Mouse (Mus musculus) neural tube, embryonic 12.5 days (tissue): ENCODE data around the gene Paqr8. TPM values are rescaled to one million over a fixed set of nuclear protein-coding genes. Genes with fewer than 3 reads are reported as not detected.

Experiments used
- ATAC-seq: fragments of 200-750 bp; cut with Nextera tagmentation; 2 replicates; pipeline ENCODE4 v1.8.0; 2017; ENCODE audit warnings: low read depth, mild to moderate bottlenecking, moderate TSS enrichment, moderate library complexity; ENCODE audit not compliant: low FRiP score
- H3K27ac ChIP-seq: fragments of 300-500 bp; sonication (generic); 2 replicates; pipeline ENCODE4 v1.5.1; 2016
- H3K27me3 ChIP-seq: fragments of 300-500 bp; sonication (generic); replicated peaks from 2 replicates; pipeline ENCODE4 v1.6.1; 2016; ENCODE audit warnings: mild to moderate bottlenecking
- H3K36me3 ChIP-seq: fragments of 300-500 bp; sonication (generic); 2 replicates; pipeline ENCODE4 v1.6.1; 2016; ENCODE audit warnings: mild to moderate bottlenecking
- H3K4me1 ChIP-seq: fragments of 300-500 bp; sonication (generic); 2 replicates; pipeline ENCODE4 v1.6.1; 2016
- H3K4me2 ChIP-seq: fragments of 300-500 bp; sonication (generic); replicated peaks from 2 replicates; pipeline ENCODE4 v1.6.1; 2016; ENCODE audit warnings: mild to moderate bottlenecking
- H3K4me3 ChIP-seq: fragments of 300-500 bp; sonication (generic); 2 replicates; pipeline ENCODE4 v1.5.1; 2016
- H3K9ac ChIP-seq: fragments of 300-500 bp; sonication (generic); 2 replicates; pipeline ENCODE4 v1.6.1; 2016; ENCODE audit warnings: mild to moderate bottlenecking
- H3K9me3 ChIP-seq: fragments of 300-500 bp; sonication (generic); 2 replicates; pipeline ENCODE4 v1.6.1; 2016; ENCODE audit warnings: mild to moderate bottlenecking
- WGBS: fragments of 180-500 bp; shearing (Covaris S2); methylation state at CpG from one replicate; pipeline ENCODE4 v1.1.7; 2016; 5-methylcytosine and 5-hydroxymethylcytosine counted together
- polyA plus RNA-seq: library from polyadenylated mRNA; unstranded; fragments of >200 nt; fragmentation: Nextera tagmentation; extraction: Ambion mirVana; gene quantifications from 2 replicates; pipeline ENCODE4 v1.2.1, GENCODE M21; 2016

The Paqr8 gene
- polyA plus RNA-seq, 1 experiment from 2014 or later: 12.1 TPM

DNA sequence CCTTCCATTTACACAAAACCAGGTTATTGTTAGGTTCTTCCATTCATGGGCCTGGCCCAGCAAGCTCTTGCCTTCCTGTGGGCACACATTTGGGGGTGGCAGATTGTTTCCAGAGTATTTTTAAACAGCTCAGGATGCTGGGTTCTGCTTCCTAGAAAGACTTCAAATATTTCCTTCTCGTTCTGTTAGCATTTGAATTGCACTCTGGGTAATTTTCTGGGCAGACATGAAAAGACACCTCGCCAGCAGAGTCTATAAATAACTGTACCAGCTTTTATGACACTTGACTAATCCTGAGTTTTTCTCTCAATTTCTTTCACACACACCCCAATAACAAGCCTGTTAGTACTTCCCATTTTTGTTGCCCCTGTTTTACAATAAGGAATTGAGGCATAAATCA lies 50.9 kb downstream of the Paqr8 start:
- WGBS: 60% methylated on average over 2 of the region's 2 CpGs
- Histone ChIP-seq H3K27me3 (no peaks in the 10 kb centered on the region), H3K4me3 (no peak overlapping the region), H3K4me2 (no peak overlapping the region), H3K9ac (no peak overlapping the region), H3K9me3 (0 out of 2 replicates have a peak, but pooled peaks cover 3% of the 10 kb centered on the region), H3K36me3 (peaks cover 7% of the 10 kb centered on the region; the same call in 1 of the 2 replicates), H3K4me1 (no peaks in the 10 kb centered on the region), H3K27ac (no peak overlapping the region)
- ATAC-seq: no peak

DNA sequence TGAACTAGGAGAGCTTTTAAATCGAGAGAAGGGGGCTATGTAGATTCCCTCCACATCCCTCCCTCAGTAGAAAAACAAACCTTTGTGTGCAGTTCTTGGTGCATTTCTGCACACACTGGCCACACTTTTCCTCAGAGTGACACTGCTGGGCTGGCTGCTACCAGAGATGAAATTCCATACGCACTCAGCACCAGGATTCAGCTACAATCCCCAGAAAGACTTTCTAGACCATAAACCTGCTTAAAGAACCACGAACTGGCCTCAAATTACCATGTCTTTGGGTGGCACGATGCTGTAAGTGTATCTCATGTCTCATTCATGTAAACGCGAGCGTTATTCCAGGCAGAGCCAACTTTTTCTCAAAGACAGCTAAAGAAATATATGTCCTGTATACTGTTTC lies 51.5 kb downstream of the Paqr8 start:
- Histone ChIP-seq H3K27ac (no peak overlapping the region), H3K4me1 (no peaks in the 10 kb centered on the region), H3K27me3 (no peaks in the 10 kb centered on the region), H3K9ac (no peak overlapping the region), H3K36me3 (peaks cover 2% of the 10 kb centered on the region; the same call in 1 of the 2 replicates), H3K4me2 (no peak overlapping the region), H3K4me3 (no peak overlapping the region), H3K9me3 (0 out of 2 replicates have a peak, but pooled peaks cover 3% of the 10 kb centered on the region)
- no peak for ATAC-seq
- WGBS: 79% methylated on average over 7 of the region's 7 CpGs

DNA sequence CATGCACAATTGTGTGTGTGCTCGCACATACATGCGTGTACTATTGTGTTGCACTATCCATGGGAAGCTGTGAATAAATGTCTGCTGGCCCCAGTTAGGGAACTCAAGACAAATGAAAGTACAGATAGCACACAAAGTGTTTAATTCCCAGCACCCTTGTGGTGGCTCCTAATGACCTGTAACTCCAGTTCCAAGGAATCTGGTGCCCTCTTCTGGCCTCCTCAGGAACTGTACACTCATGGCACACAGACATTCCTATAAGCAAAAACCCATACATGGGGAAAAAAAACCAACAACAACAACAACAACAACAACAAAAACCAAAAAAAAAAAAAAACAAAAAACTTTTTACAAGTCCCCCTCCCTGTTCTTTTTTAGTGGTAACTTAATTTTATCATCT lies 52.6 kb downstream of the Paqr8 start:
- no peak for ATAC-seq
- H3K9ac ChIP-seq: no peak overlapping the region
- no peak overlapping the region for H3K27ac ChIP-seq
- H3K4me3 ChIP-seq: no peak overlapping the region
- H3K4me1 ChIP-seq: no peaks in the 10 kb centered on the region
- 100% methylated on average over 2 of the region's 2 CpGs for whole genome bisulfite sequencing
- no peak overlapping the region for H3K4me2 ChIP-seq
- 0 out of 2 replicates have a peak, but pooled peaks cover 3% of the 10 kb centered on the region for H3K9me3 ChIP-seq
- H3K27me3 ChIP-seq: no peaks in the 10 kb centered on the region
- H3K36me3 ChIP-seq: no peaks in the 10 kb centered on the region

DNA sequence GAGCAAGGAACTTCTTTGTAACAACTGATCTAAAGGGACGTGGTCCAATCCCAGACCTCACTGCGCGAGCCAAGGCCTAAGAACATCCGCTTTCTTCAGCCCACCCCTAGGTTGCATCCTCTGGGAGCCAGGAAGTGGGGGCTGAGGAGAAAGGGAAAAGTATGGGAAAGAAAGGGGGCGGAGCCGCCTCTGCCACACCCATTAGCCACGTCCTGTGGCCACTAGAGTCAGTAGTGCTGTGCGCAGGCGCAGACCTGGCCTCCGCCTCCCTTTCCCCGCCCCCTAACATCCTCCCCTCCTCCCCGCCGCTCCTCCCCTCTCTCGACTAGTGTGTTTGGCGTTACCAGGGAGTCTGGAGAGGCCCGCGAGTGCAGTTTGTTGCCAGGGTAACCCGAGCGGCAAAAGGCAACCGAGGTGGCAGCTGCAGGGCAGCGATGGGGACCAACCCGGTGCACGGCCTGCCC lies 60.9 kb downstream of the Paqr8 start, which contains the start of gene Efhc1:
Efhc1 (plus strand) TSS at position 327 of the 464 bp plus-strand sequence.
- H3K4me1 ChIP-seq: peaks cover 6% of the 10 kb centered on the region; the same call in 1 of the 2 replicates
- H3K36me3 ChIP-seq: no peaks in the 10 kb centered on the region
- 2% methylated on average over 23 of the region's 23 CpGs for WGBS
- peak within 1 kb of the TSS; percentile 37; the same call in 1 of the 2 replicates for H3K27ac ChIP-seq
- peak within 1 kb of the TSS; percentile 43 for H3K4me3 ChIP-seq
- peak within 1 kb of the TSS; percentile 64 for H3K4me2 ChIP-seq
- H3K9me3 ChIP-seq: no peaks in the 10 kb centered on the region
- peak within 1 kb of the TSS; percentile 64 for H3K9ac ChIP-seq
- H3K27me3 ChIP-seq: no peaks in the 10 kb centered on the region
- peak; percentile 98 for ATAC-seq

DNA sequence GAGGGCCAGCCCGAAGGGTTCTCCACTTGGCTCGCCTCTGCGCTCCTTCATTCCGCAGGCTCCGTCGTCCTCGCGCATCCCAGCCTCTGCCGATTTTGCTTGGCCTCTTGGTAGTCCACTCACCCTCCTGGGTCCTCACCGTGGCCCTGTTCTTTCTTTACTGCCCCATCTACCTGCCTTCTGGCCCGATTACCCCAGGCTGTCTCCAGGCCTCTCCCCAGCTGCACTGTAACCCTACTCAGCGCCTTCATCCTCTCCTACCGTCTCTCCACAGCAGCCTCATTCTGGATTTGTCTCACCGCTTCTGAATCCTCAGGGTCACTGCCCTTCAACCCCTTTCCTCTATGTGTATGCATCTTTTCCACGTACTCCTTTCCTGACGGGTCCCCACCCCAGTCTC lies 61.4 kb downstream of the Paqr8 start:
- Histone ChIP-seq H3K4me3 (peak overlapping the region; percentile 43), H3K4me1 (peaks cover 6% of the 10 kb centered on the region; the same call in 1 of the 2 replicates), H3K36me3 (no peaks in the 10 kb centered on the region), H3K27ac (peak overlapping the region; percentile 37; the same call in 1 of the 2 replicates), H3K9me3 (no peaks in the 10 kb centered on the region), H3K4me2 (peak overlapping the region; percentile 64), H3K9ac (peak overlapping the region; percentile 64), H3K27me3 (no peaks in the 10 kb centered on the region)
- WGBS: 1% methylated on average over 16 of the region's 16 CpGs
- ATAC-seq: no peak; the same call in 1 of the 2 replicates

DNA sequence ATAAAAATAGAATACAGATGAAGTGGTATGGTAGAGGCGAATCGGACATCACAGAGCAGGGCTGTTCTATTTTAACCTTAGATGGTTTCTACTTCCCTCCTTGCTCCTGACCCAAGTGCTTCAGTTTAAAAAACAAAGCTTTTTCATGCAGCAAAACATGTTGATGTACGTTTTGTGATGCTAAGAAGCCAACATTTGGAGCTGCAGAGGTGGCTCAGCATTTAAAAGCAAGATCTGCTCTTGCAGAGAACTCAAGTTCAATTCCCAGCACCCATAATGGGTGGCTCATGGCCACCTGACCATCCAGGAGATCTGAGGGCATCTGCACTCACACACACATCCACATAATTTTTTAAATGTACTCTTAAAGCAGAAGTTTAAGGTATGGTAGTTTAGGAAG lies 64.5 kb downstream of the Paqr8 start:
- Histone ChIP-seq H3K27ac (no peak overlapping the region), H3K27me3 (no peaks in the 10 kb centered on the region), H3K9me3 (no peaks in the 10 kb centered on the region), H3K9ac (no peak overlapping the region), H3K4me1 (peaks cover 6% of the 10 kb centered on the region; the same call in 1 of the 2 replicates), H3K4me2 (no peak overlapping the region), H3K4me3 (no peak overlapping the region), H3K36me3 (no peaks in the 10 kb centered on the region)
- ATAC-seq: no peak
- WGBS: 81% methylated on average over 3 of the region's 3 CpGs

DNA sequence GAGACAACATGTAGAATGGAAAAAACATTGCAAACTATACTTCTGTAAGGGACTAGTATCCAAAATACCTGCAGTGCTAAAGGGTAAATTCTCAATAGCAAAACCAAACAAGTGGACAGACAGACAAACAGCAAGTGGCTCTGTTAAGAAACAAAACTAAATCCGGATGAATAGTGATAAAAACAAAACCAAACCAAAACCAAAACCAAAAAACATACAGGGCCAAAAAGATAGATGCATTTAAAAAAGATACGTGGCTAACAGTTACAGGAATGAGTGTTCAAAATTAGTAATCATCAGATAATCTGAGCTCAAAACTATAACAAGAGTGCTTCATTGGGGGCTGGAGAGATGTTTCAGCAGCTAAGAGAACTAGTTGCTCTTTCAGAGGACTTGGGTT lies 79.2 kb downstream of the Paqr8 start:
- H3K4me3 ChIP-seq: no peak overlapping the region
- H3K4me2 ChIP-seq: no peak overlapping the region
- H3K27ac ChIP-seq: no peak overlapping the region
- no peaks in the 10 kb centered on the region for H3K4me1 ChIP-seq
- 81% methylated on average over 2 of the region's 2 CpGs for WGBS
- ATAC-seq: no peak
- no peaks in the 10 kb centered on the region for H3K36me3 ChIP-seq
- H3K27me3 ChIP-seq: no peaks in the 10 kb centered on the region
- H3K9ac ChIP-seq: no peak overlapping the region
- no peaks in the 10 kb centered on the region for H3K9me3 ChIP-seq

DNA sequence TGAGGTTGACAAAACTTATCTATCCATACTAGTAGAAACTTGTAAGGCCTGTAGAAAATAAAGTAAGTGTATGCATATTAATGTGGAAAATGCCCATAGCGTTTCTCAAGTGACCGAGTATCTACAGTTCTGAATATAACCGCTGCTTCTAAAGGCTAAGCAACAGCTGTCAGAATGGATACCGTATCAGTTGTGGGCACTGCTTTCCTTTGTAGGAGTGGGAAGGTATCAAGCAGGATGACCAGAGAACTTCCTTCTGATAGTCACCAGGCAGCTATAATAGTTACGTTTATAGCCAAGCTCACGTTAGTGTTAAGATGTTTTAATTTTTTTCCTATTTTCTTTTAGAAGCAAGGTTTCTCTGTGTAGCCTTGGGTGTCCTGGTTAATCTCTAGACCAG lies 83.0 kb downstream of the Paqr8 start:
- H3K9me3 ChIP-seq: no peaks in the 10 kb centered on the region
- H3K4me2 ChIP-seq: no peak overlapping the region
- H3K36me3 ChIP-seq: no peaks in the 10 kb centered on the region
- H3K4me3 ChIP-seq: no peak overlapping the region
- H3K27me3 ChIP-seq: no peaks in the 10 kb centered on the region
- no peak for ATAC-seq
- H3K9ac ChIP-seq: no peak overlapping the region
- 93% methylated on average over 6 of the region's 6 CpGs for WGBS
- H3K4me1 ChIP-seq: no peaks in the 10 kb centered on the region
- no peak overlapping the region for H3K27ac ChIP-seq

DNA sequence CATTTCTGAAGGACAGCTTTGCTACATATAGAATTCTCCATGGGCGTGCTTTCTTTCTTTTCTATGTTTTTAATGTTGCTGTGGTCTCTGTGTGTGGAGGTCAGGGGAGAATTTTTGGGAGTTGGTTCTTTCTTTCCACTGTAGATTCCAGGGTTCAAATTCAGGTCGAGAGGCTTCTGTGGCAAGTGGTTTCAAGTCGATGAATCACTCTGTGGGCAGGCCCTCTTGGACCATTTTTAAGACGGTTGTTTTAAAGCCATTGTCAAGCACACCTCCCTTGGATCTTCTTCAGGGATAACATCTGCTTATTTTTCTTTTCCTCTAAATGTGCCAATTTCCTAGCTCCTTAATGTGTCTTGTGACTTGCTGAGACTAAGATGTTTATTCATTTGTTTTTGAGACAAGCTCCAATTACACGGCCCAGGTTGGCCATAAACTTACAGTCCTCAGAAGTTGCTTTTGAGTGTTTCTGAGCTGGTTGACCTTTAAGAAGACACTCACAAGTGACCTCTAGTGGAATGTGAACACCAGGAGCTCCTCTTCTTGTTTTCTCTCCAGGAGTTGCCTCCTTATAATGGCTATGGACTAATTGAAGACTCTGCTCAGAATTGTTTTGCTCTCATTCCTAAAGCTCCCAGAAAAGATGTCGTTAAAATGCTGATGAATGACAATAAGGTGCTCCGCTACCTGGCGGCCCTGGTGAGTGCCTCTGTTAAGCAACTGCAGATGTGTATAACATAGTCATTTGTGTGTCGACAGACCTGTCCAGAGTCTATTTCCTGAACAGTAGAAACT lies 84.1 kb downstream of the Paqr8 start:
- Histone ChIP-seq H3K27ac (no peak overlapping the region), H3K9ac (no peak overlapping the region), H3K27me3 (no peaks in the 10 kb centered on the region), H3K4me1 (no peaks in the 10 kb centered on the region), H3K9me3 (no peaks in the 10 kb centered on the region), H3K4me3 (no peak overlapping the region), H3K36me3 (no peaks in the 10 kb centered on the region), H3K4me2 (no peak overlapping the region)
- 70% methylated on average over 9 of the region's 9 CpGs for WGBS
- ATAC-seq: no peak

DNA sequence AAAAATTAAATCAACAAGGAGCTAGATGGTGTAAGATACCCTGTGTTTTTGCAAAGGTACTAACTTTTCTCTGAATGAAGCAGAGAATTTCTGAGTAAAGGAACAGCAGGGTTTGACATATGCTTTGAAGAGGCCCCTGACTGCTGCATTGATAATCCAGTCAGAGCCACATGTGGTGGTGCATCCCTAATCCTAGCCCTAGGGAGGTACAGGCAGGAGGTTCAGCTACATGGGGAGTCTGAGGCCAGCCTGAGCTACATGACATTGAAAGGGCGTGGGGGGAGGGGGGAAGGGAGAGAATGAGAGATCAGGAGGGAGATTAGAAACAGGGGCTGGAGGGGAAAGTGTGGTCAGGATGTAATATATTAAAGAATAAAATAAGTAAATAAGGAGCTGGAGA lies 90.1 kb downstream of the Paqr8 start:
- Histone ChIP-seq H3K4me3 (no peak overlapping the region), H3K4me2 (no peak overlapping the region), H3K4me1 (no peaks in the 10 kb centered on the region), H3K27ac (no peak overlapping the region), H3K9me3 (no peaks in the 10 kb centered on the region), H3K36me3 (no peaks in the 10 kb centered on the region), H3K27me3 (no peaks in the 10 kb centered on the region), H3K9ac (no peak overlapping the region)
- no peak for ATAC-seq
- 69% methylated on average over 1 of the region's 1 CpGs for WGBS

DNA sequence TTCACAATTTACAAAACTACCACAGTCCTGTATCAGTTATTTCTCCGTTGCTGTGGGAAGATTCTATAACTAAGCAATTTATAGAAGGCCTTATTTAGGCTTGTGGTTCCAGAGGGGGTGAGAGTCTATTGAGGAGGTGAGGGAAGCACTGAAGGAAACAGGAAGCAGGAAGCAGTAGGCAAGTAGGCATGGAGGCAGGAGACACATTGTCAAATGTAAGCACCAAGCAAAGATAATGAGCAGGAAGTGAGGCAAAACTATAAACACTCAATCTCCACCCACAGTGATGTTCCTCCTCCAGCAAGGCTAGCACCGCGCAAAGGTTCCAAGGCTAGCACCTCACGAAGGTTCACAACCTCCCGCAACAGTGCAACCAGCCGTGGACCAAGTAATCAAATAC lies 91.4 kb downstream of the Paqr8 start:
- Histone ChIP-seq H3K27ac (no peak overlapping the region), H3K9ac (no peak overlapping the region), H3K4me2 (no peak overlapping the region), H3K27me3 (no peaks in the 10 kb centered on the region), H3K36me3 (no peaks in the 10 kb centered on the region), H3K4me3 (no peak overlapping the region), H3K4me1 (no peaks in the 10 kb centered on the region), H3K9me3 (no peaks in the 10 kb centered on the region)
- 92% methylated on average over 6 of the region's 6 CpGs for WGBS
- ATAC-seq: no peak

DNA sequence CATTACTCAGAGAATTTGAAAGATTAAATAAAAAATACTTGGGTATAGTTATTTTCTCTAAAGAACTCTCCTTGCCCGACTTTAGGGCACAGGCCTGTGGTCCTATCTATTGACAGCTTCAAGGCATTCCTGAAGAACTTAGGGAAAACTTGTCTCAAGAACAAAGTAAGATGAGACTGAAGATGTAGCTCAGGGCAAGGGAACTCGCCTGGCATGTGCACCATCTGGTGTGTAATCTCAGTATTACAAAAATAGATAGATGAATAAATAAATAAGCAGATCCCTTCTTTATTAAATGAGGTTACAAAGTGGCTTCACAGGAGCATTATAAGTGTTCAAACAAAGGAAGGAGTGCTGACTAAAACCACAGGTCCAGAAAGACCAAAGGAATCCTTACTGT lies 93.7 kb downstream of the Paqr8 start:
- no peak overlapping the region for H3K4me2 ChIP-seq
- H3K4me3 ChIP-seq: no peak overlapping the region
- no peaks in the 10 kb centered on the region for H3K4me1 ChIP-seq
- no peaks in the 10 kb centered on the region for H3K27me3 ChIP-seq
- H3K36me3 ChIP-seq: no peaks in the 10 kb centered on the region
- WGBS: 86% methylated on average over 2 of the region's 2 CpGs
- ATAC-seq: no peak
- no peaks in the 10 kb centered on the region for H3K9me3 ChIP-seq
- no peak overlapping the region for H3K9ac ChIP-seq
- no peak overlapping the region for H3K27ac ChIP-seq

DNA sequence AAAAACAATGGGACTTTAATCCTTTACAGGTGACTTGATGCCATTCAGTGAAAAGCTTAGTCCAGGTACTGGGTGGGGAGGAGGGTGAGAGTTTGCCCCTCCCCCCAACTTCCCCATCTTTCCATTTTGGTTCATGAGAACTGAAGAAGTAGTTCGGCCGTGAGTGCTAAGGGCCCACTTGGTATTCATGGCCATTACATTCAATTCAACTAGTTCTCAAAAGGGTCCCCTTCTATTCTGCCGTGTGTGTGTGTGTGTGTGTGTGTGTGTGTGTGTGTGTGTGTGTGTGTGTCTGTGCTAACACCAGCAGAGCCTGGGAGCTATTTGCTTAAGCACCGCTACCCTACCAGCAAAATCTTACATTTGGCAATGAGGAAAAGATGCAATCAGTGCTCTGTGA lies 94.2 kb downstream of the Paqr8 start:
- no peaks in the 10 kb centered on the region for H3K9me3 ChIP-seq
- H3K4me3 ChIP-seq: no peak overlapping the region
- no peak overlapping the region for H3K4me2 ChIP-seq
- peak; percentile 63; the same call in 1 of the 2 replicates for ATAC-seq
- H3K4me1 ChIP-seq: no peaks in the 10 kb centered on the region
- no peak overlapping the region for H3K9ac ChIP-seq
- no peak overlapping the region for H3K27ac ChIP-seq
- no peaks in the 10 kb centered on the region for H3K36me3 ChIP-seq
- 44% methylated on average over 4 of the region's 4 CpGs for WGBS
- H3K27me3 ChIP-seq: no peaks in the 10 kb centered on the region
